Mouse (Mus musculus) heart, embryonic 16.5 days (tissue): Measurements from ENCODE around the gene Inca1. TPM values are rescaled to one million over a fixed set of nuclear protein-coding genes. Genes with fewer than 3 reads are reported as not detected.

ENCODE experiments used
- ATAC-seq: fragments of 200-750 bp; cut with Nextera tagmentation; replicated peaks from 2 replicates; pipeline ENCODE4 v1.8.0; 2017; ENCODE audit warnings: moderate number of reproducible peaks; ENCODE audit not compliant: insufficient read depth, low FRiP score; ENCODE audit errors: extremely low read depth
- H3K27ac ChIP-seq: fragments of 300-500 bp; sonication (generic); 2 replicates; pipeline ENCODE4 v1.5.1; 2014; ENCODE audit warnings: mild to moderate bottlenecking, low read length, control low read depth, moderate library complexity
- H3K27me3 ChIP-seq: fragments of 300-500 bp; sonication (generic); 2 replicates; pipeline ENCODE4 v1.6.1; 2014; ENCODE audit warnings: low read length, mixed read lengths; ENCODE audit not compliant: control insufficient read depth, insufficient read depth
- H3K36me3 ChIP-seq: fragments of 300-500 bp; sonication (generic); 2 replicates; pipeline ENCODE4 v1.6.1; 2014; ENCODE audit not compliant: control insufficient read depth, insufficient read depth
- H3K4me1 ChIP-seq: fragments of 300-500 bp; sonication (generic); 2 replicates; pipeline ENCODE4 v1.6.1; 2014; ENCODE audit warnings: low read length, mixed read lengths; ENCODE audit not compliant: control insufficient read depth, insufficient read depth
- H3K4me2 ChIP-seq: fragments of 300-500 bp; sonication (generic); 2 replicates; pipeline ENCODE4 v1.6.1; 2014; ENCODE audit warnings: low read depth, mild to moderate bottlenecking, control low read depth, low read length
- H3K4me3 ChIP-seq: fragments of 300-500 bp; sonication (generic); 2 replicates; pipeline ENCODE4 v1.5.1; 2014; ENCODE audit warnings: mild to moderate bottlenecking, control low read depth, low read length
- H3K9ac ChIP-seq: fragments of 300-500 bp; sonication (generic); 2 replicates; pipeline ENCODE4 v1.6.1; 2014; ENCODE audit warnings: low read length, control low read depth
- H3K9me3 ChIP-seq: fragments of 300-500 bp; sonication (generic); replicated peaks from 2 replicates; pipeline ENCODE4 v1.6.1; 2016; ENCODE audit warnings: low read length; ENCODE audit not compliant: control insufficient read depth
- WGBS: fragments of 180-500 bp; shearing (Covaris S2); extraction: QIAGEN DNeasy Blood & Tissue Kit; methylation state at CpG from one replicate; pipeline ENCODE4 v1.1.7; 2014; 5-methylcytosine and 5-hydroxymethylcytosine counted together
- polyA plus RNA-seq: library from polyadenylated mRNA; unstranded; fragments of >200 nt; fragmentation: Nextera tagmentation; extraction: Ambion mirVana; gene quantifications from 2 replicates; pipeline ENCODE4 v1.2.1, GENCODE M21; 2015

The Inca1 gene
- polyA plus RNA-seq, 1 experiment from 2014 or later = 1.2 TPM

DNA sequence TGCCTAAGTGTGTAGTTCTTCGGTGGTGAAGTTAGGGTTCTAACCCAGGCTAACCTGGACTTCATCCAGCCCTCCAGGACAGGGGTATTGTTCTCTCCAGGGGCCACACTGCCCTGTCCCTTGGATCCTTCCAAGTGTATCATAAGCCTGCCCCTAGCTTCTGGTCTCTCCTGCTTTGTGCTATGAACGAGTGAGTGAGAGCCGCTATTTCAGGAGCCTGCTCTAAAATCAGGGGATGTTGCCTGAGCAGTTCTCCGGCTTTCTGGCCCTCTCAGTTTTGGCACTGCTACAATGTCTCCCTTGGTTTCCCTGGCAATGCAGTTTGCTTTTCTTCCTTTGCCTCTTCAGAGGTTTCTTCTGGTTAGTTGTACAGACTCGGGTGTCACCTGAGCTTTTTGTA lies 31.2 kb upstream of the Inca1 start:
- Histone ChIP-seq H3K36me3 (peaks cover 29% of the 10 kb centered on the region), H3K27me3 (no peaks in the 10 kb centered on the region), H3K27ac (0 out of 2 replicates have a peak overlapping the region, but pooled peaks have one; percentile 13), H3K9me3 (no peaks in the 10 kb centered on the region), H3K4me2 (no peak overlapping the region), H3K4me3 (no peak overlapping the region), H3K4me1 (no peaks in the 10 kb centered on the region), H3K9ac (no peak overlapping the region)
- no peak for ATAC-seq
- WGBS = 50% methylated on average over 5 of the region's 5 CpGs

DNA sequence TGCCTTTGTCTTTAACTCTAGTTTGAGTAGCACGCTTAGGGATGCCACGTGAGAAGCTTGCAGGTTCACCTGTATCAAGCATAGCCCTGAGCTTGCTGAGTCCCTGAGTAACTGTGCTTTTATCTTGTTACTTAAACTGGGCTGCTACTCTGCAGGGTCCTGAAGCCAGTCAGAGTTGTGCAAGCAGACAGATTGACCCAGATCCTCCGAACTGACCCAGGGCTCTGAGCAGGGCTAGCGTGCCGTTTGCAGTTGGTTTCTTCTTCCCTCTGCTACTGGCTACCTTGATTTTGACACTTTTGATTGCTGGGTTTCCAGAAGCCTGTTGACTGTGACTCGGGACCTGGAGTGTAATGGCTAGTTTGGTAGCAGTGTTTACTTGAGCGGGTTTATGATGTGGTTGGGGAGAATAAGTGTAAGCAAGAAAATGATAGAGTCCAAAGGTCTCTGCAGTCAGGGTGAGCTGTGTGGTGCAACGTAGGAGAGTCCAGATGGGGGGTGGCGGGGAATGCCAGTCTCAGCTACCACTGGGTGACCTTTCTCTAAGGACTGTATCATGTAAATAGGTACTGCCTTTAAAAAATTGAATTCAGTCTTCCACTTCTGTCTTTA lies 30.6 kb upstream of the Inca1 start:
- Histone ChIP-seq H3K4me1 (no peaks in the 10 kb centered on the region), H3K27me3 (no peaks in the 10 kb centered on the region)

DNA sequence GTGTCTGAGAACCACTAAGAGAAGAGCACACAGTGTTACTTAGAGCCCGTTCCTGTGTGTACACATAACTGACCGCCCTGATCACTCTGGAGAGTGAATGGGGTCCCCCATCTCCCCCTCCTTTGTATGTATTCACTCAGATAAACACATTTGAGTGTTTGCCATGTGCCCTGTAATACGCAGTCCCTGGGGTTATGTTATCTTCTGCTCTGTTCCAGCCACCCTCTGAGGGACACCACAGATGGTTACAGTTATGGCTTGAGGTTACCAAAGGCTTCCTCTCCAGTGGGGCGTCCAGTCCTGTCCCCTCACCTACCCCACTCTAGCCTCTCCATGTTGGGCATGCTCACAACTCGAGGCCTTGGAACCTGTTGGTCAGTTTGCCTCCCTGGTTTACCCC lies 27.4 kb upstream of the Inca1 start:
- H3K9me3 ChIP-seq = no peaks in the 10 kb centered on the region
- H3K27me3 ChIP-seq = no peaks in the 10 kb centered on the region
- H3K9ac ChIP-seq = no peak overlapping the region
- H3K4me2 ChIP-seq = no peak overlapping the region
- WGBS = 86% methylated on average over 5 of the region's 5 CpGs
- peaks cover 58% of the 10 kb centered on the region for H3K36me3 ChIP-seq
- H3K27ac ChIP-seq = no peak overlapping the region
- H3K4me1 ChIP-seq = no peaks in the 10 kb centered on the region
- H3K4me3 ChIP-seq = no peak overlapping the region
- no peak for ATAC-seq

More for the DNA sequence above, 30.6 kb upstream of the Inca1 start:
- Histone ChIP-seq H3K9ac (no peak overlapping the region), H3K4me2 (no peak overlapping the region), H3K4me3 (no peak overlapping the region), H3K36me3 (peaks cover 36% of the 10 kb centered on the region), H3K9me3 (no peaks in the 10 kb centered on the region), H3K27ac (no peak overlapping the region)
- 76% methylated on average over 9 of the region's 9 CpGs for WGBS
- no peak for ATAC-seq

DNA sequence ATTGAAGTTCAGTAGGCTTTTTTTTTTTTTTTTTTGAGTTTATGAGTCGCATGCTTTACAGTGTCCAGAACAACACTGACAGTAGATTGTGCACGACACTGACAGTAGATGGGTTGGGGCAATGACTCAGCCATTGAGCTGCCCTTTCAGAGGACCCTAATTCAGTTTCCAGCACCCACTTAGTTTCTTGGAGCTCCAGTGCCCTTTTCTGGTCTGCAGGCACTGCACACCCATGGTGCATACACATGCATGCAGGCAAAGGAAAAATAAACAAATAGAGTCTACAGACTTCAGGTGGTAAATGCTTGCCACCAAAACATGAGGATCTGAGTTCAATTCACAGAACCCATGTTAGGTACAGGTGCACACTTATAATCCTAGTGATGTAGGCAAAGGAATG lies 26.6 kb upstream of the Inca1 start:
- Histone ChIP-seq H3K9me3 (no peaks in the 10 kb centered on the region), H3K27ac (no peak overlapping the region), H3K9ac (no peak overlapping the region), H3K4me3 (no peak overlapping the region), H3K36me3 (peaks cover 64% of the 10 kb centered on the region), H3K27me3 (no peaks in the 10 kb centered on the region), H3K4me1 (no peaks in the 10 kb centered on the region), H3K4me2 (no peak overlapping the region)
- ATAC-seq = no peak
- WGBS = 82% methylated on average over 2 of the region's 2 CpGs

DNA sequence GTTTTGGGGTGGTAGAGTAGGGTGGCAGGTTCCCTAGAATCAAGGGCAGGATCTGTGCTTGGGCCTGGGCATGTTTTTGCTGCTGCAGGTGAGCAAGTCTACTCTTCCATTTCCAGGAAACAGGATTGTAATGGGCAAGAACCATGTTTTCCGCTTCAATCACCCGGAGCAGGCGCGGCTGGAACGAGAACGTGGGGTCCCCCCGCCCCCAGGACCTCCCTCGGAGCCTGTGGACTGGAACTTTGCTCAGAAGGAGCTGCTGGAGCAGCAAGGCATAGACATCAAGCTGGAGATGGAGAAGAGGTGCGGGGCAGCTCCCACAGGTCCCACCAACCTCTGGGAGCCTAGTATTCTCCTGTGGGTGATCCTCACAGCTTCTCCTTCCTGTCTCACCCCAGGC lies 24.8 kb upstream of the Inca1 start:
- Histone ChIP-seq H3K4me3 (no peak overlapping the region), H3K9ac (no peak overlapping the region), H3K4me1 (no peaks in the 10 kb centered on the region), H3K36me3 (peaks cover 71% of the 10 kb centered on the region), H3K9me3 (no peaks in the 10 kb centered on the region), H3K4me2 (no peak overlapping the region), H3K27me3 (no peaks in the 10 kb centered on the region), H3K27ac (no peak overlapping the region)
- ATAC-seq = no peak
- 93% methylated on average over 9 of the region's 9 CpGs for WGBS

DNA sequence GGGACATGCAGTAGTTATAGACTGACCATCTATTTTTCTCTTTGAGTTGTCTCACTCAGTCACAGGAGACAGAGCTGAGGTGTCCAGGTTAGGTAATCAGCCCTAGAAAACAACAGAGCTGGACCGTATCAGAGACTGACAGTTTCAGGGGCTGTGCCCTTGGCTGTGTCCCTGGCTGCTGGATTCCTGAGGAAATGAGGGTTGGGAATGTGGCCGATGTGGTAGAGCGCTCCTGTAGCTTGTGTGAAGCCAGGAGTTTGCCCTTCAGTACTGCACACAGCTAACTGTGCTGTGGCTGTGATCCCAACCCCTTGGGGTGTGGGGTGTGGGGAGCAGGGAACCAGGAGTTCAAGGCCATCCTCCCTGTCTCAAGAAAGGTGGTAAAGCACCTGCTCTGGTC lies 21.1 kb upstream of the Inca1 start:
- H3K36me3 ChIP-seq = peaks cover 73% of the 10 kb centered on the region
- H3K27ac ChIP-seq = no peak overlapping the region
- peak; percentile 45; the same call in 1 of the 2 replicates for ATAC-seq
- no peak overlapping the region for H3K4me2 ChIP-seq
- H3K27me3 ChIP-seq = no peaks in the 10 kb centered on the region
- no peaks in the 10 kb centered on the region for H3K4me1 ChIP-seq
- H3K9me3 ChIP-seq = no peaks in the 10 kb centered on the region
- no peak overlapping the region for H3K4me3 ChIP-seq
- no peak overlapping the region for H3K9ac ChIP-seq
- 80% methylated on average over 3 of the region's 3 CpGs for whole genome bisulfite sequencing

DNA sequence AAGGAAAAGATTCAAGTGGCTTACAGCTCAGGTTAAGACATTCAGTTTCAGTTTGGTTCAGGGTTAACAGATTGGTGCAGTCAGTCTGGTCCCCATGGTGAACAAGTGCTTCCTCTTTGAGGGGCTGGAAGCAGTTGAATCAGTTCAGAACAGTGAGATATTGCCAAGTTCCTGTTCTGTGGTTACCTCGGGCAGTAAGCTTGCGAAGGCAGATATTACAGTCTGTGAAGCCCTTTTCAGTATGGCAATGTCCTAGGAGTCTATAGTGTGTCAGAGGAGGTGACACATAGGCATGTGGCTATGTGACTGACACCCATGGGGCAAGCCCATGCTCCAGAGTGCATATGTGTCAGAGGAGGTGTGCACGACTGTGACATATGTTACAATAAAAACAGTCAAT lies 20.6 kb upstream of the Inca1 start:
- ATAC-seq = no peak

DNA sequence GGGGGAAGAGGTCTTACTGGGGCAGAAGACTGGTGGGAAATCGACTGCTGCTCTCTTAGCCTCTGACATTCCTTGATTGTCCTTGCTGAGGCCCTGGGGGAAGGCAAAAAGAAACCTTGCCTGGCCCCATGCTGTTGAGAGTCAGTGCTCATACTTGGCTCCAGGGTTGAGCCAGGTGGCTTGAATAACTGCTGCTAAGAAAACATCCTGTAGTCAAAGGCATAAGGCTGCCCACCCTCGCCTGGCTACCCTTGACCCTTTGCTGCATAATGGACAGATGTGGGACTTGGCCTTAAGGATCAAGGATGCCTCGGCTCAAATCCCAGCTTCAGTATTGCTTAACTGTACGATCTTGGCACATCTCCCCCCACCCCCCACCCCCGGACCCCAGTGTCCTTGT lies 18.5 kb upstream of the Inca1 start:
- 84% methylated on average over 5 of the region's 5 CpGs for WGBS
- Histone ChIP-seq H3K9me3 (no peaks in the 10 kb centered on the region), H3K4me2 (no peak overlapping the region), H3K36me3 (peaks cover 63% of the 10 kb centered on the region), H3K4me1 (no peaks in the 10 kb centered on the region), H3K4me3 (no peak overlapping the region), H3K9ac (no peak overlapping the region), H3K27ac (no peak overlapping the region), H3K27me3 (no peaks in the 10 kb centered on the region)
- ATAC-seq = no peak

More for the DNA sequence above, 20.6 kb upstream of the Inca1 start:
- no peak overlapping the region for H3K4me3 ChIP-seq
- no peak overlapping the region for H3K9ac ChIP-seq
- H3K4me1 ChIP-seq = no peaks in the 10 kb centered on the region
- H3K36me3 ChIP-seq = peaks cover 73% of the 10 kb centered on the region
- 69% methylated on average over 3 of the region's 3 CpGs for WGBS
- no peaks in the 10 kb centered on the region for H3K9me3 ChIP-seq
- H3K4me2 ChIP-seq = no peak overlapping the region
- H3K27me3 ChIP-seq = no peaks in the 10 kb centered on the region
- no peak overlapping the region for H3K27ac ChIP-seq

DNA sequence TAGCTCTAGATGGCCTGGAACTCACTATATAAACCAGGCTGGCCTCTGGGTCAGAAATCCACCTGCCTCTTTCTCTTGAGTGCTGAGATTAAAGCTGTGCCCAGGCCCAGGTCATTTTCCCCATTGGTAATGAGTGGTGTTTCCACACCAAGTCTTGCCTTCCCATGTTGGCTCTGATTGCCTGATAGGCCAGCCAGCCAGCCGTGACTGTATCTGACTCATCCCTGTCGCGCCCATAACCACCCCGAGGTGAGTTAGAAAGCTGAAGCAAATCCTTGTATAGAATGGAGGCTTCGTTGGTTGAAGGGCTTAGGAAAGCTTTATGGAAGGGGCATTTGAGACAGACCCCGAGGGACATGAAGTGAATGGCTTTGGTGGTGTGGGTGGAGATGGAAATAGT lies 15.9 kb upstream of the Inca1 start:
- 86% methylated on average over 6 of the region's 6 CpGs for WGBS
- Histone ChIP-seq H3K27ac (no peak overlapping the region), H3K27me3 (no peaks in the 10 kb centered on the region), H3K9ac (no peak overlapping the region), H3K36me3 (peaks cover 72% of the 10 kb centered on the region), H3K4me3 (no peak overlapping the region), H3K9me3 (no peaks in the 10 kb centered on the region), H3K4me2 (no peak overlapping the region), H3K4me1 (no peaks in the 10 kb centered on the region)
- ATAC-seq = no peak
